Mouse (Mus musculus) heart, postnatal 25 days (tissue): ENCODE results near the gene Tbxas1. TPM values are rescaled to one million over a fixed set of nuclear protein-coding genes. Genes with fewer than 3 reads are reported as not detected.

Experiments used
- total RNA-seq, 2 experiments: library from RNA; stranded (reverse); gene quantifications; 2 replicates each; pipeline ENCODE4 v1.2.3; 2021

The Tbxas1 gene
- total RNA-seq, 2 experiments from 2014 or later, result 1.8 to 2.0 TPM

Other genes with a start within 250 kb of the Tbxas1 start
- under 1 TPM; 0.36 to 0.81 TPM for gene Klrg2, start 238.2 kb upstream of the Tbxas1 start, total RNA-seq
- 1 to 10 TPM; 1.6 to 1.7 TPM for gene Clec2l, start 212.3 kb upstream of the Tbxas1 start, total RNA-seq
- 10 to 100 TPM; 97.0 to 99.4 TPM for gene Hipk2, start 761 bp downstream of the Tbxas1 start, total RNA-seq
- 10 to 100 TPM; 10.1 to 10.8 TPM for gene Parp12, start 242.9 kb downstream of the Tbxas1 start, total RNA-seq